Mouse (Mus musculus): ENCODE measurements around the gene Chrm3. TPM values are rescaled to one million over a fixed set of nuclear protein-coding genes. Genes with fewer than 3 reads are reported as not detected.
"Not testable (repeated sequence)": the region's sequence is repeated elsewhere in the genome, so short reads cannot be mapped to it uniquely, and the experiment has no call there.

Chrm3 gene
- 1.5 and 2.5 TPM in 2 replicates for polyA plus RNA-seq (2016; fragmentation: Nextera tagmentation; extraction: Ambion mirVana)

GRCm38 (mm10) chr13:10360777-10361176, at the start of gene Chrm3:
TSS of gene Chrm3 (minus strand) at chr13:10360847.
- Histone ChIP-seq H3K4me2 (peak within 1 kb of the TSS; percentile 92), H3K9ac (replicated peaks) (peak within 1 kb of the TSS; percentile 51; the same call in 1 of the 2 replicates), H3K27ac (no peak within 1 kb of the TSS), H3K9me3 (no peaks in the 10 kb centered on the region), H3K4me1 (replicated peaks) (peaks cover 13% of the 10 kb centered on the region; the same call in 1 of the 2 replicates), H3K4me3 (replicated peaks) (peak within 1 kb of the TSS; percentile 52), H3K27me3 (peaks cover 44% of the 10 kb centered on the region), H3K36me3 (no peaks in the 10 kb centered on the region)
- WGBS, result 4% methylated on average over 17 of the region's 18 CpGs
- peak; percentile 70 for ATAC-seq (ENCODE audit: insufficient number of reproducible peaks, insufficient read depth, low FRiP score, low TSS enrichment, low read depth)

DNA sequence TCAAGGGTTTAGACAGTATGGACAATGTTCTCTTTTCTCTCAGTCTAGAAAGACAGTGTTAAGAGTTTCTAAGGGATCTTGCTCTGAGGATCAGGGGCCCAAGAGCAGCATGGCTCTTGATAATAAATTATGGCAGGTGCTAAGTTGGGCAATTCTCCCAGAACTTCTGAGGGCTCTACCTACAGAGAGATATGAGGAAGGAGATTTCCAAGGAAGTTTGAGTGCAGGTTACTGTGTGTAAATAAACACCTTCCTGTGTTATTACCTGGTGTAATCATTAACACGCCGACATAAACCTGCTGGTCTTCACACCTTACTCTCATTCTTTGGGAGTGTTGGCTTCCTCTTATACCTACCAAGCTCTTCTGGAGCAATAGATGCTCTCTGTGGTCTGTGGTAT, 33.7 kb upstream of the Chrm3 start:
- Histone ChIP-seq H3K4me1 (replicated peaks) (no peaks in the 10 kb centered on the region), H3K9me3 (no peaks in the 10 kb centered on the region), H3K4me2 (no peak overlapping the region), H3K9ac (replicated peaks) (no peak overlapping the region), H3K27me3 (no peaks in the 10 kb centered on the region), H3K27ac (no peak overlapping the region), H3K36me3 (no peaks in the 10 kb centered on the region), H3K4me3 (replicated peaks) (no peak overlapping the region)
- ATAC-seq (ENCODE audit: insufficient number of reproducible peaks, insufficient read depth, low FRiP score, low TSS enrichment, low read depth), result no peak
- 84% methylated on average over 2 of the region's 2 CpGs for WGBS

DNA sequence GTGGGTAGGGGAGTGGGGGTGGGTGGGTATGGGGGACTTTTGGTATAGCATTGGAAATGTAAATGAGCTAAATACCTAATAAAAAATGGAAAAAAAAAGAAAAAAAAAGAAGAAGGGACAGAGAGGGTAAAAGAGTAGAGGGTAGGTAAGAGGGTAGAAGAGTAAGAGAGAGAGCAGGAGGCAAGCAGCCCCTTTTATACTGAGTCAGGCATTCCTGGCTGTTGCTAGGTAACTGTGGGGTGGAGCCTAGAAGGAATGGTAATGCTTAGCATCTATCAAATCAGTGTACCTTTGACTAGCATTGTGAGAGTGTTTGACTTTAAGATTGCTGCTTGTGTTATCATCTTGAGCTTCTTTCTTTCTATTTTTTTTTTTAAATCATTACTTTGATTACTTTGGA, 14.8 kb upstream of the Chrm3 start:
- H3K9me3 ChIP-seq; H3K27ac ChIP-seq; ATAC-seq (ENCODE audit: insufficient number of reproducible peaks, insufficient read depth, low FRiP score, low TSS enrichment, low read depth); H3K9ac ChIP-seq (replicated peaks); H3K36me3 ChIP-seq; H3K4me3 ChIP-seq (replicated peaks); H3K4me2 ChIP-seq; H3K4me1 ChIP-seq (replicated peaks); H3K27me3 ChIP-seq: not testable (repeated sequence)

- H3K9ac ChIP-seq (replicated peaks), result peak overlapping the region; percentile 51; the same call in 1 of the 2 replicates
- peak; percentile 72; the same call in 1 of the 2 replicates for ATAC-seq (ENCODE audit: insufficient number of reproducible peaks, insufficient read depth, low FRiP score, low TSS enrichment, low read depth)
- H3K4me3 ChIP-seq (replicated peaks), result peak overlapping the region; percentile 52
- WGBS, result under 1% methylated on average over 59 of the region's 60 CpGs
- no peak overlapping the region for H3K27ac ChIP-seq
- H3K9me3 ChIP-seq, result no peaks in the 10 kb centered on the region
- H3K36me3 ChIP-seq, result no peaks in the 10 kb centered on the region
- H3K4me2 ChIP-seq, result peak overlapping the region; percentile 92
- H3K4me1 ChIP-seq (replicated peaks), result peaks cover 13% of the 10 kb centered on the region; the same call in 1 of the 2 replicates
- peaks cover 44% of the 10 kb centered on the region for H3K27me3 ChIP-seq
These were observed 400 bp downstream of the Chrm3 start for GRCm38 (mm10) chr13:10360199-10360694.

DNA sequence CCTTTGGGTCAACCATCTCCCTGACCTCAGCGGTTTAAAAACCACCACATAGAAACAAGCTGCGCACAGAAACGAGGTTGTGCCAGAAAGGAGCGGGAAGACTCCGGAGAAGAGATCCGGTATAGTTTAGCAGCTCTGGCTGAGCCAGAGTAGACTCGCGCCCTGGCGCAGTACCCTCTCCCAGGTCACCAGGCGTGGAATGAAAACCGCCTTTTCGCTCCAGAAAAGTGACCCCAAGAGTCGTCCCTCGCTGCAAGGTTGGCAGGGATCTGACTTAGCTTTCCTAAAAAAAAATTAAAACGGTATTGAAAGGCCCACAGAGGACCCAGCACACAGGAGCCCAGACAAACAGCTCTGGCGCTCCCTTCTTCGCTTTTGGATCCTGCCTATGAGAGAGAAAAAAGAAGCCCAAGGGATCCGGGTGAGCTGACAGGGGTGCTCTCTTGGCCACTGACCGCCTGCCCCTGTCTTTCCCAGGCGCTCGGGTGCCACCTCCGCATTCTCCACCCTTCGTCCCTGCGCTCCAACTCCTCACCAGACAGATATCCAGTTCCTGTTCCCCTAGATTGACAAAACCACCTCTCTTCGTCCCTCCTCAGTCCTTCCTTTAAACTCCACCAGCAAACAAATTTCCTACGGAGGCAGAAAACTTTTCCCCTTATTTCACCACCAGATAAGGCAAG, 990 bp downstream of the Chrm3 start:
- WGBS, result 5% methylated on average over 26 of the region's 26 CpGs
- no peak overlapping the region for H3K9ac ChIP-seq (replicated peaks)
- peaks cover 44% of the 10 kb centered on the region for H3K27me3 ChIP-seq
- peak overlapping the region; percentile 52 for H3K4me3 ChIP-seq (replicated peaks)
- H3K9me3 ChIP-seq, result no peaks in the 10 kb centered on the region
- ATAC-seq (ENCODE audit: insufficient number of reproducible peaks, insufficient read depth, low FRiP score, low TSS enrichment, low read depth), result no peak
- H3K4me2 ChIP-seq, result peak overlapping the region; percentile 92
- H3K36me3 ChIP-seq, result no peaks in the 10 kb centered on the region
- H3K4me1 ChIP-seq (replicated peaks), result peaks cover 13% of the 10 kb centered on the region; the same call in 1 of the 2 replicates
- H3K27ac ChIP-seq, result no peak overlapping the region

DNA sequence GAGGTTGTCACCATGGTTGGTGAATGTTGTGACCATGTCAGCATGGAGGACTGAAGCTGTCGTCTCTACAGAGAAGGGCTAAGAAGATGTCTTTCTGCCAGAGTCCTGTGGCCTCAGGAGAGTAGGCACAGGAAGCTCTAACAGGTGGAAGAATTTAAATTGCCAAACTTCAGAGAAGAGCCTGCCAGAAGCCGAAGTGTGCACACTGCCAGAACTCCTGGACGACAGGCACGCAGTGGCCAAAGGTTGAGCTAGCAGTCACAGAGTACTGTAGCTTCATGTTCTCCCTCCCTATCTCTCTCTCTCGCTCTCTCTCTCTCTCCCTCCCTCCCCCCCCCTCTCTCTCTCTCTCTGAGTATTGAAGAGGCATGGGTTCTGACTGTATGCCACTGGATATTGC, 4.9 kb downstream of the Chrm3 start:
- no peak for ATAC-seq (ENCODE audit: insufficient number of reproducible peaks, insufficient read depth, low FRiP score, low TSS enrichment, low read depth)
- Histone ChIP-seq H3K27ac (no peak overlapping the region), H3K4me3 (replicated peaks) (no peak overlapping the region)

GRCm38 (mm10) chr13:10354885-10355575, 5.6 kb downstream of the Chrm3 start:
- Histone ChIP-seq H3K4me2 (no peak overlapping the region), H3K36me3 (no peaks in the 10 kb centered on the region), H3K9ac (replicated peaks) (no peak overlapping the region), H3K9me3 (no peaks in the 10 kb centered on the region), H3K4me1 (replicated peaks) (peaks cover 4% of the 10 kb centered on the region; the same call in 1 of the 2 replicates), H3K4me3 (replicated peaks) (no peak overlapping the region), H3K27me3 (peaks cover 17% of the 10 kb centered on the region), H3K27ac (no peak overlapping the region)
- no peak for ATAC-seq (ENCODE audit: insufficient number of reproducible peaks, insufficient read depth, low FRiP score, low TSS enrichment, low read depth)
- WGBS, result 68% methylated on average over 2 of the region's 2 CpGs

More for the DNA sequence above, 4.9 kb downstream of the Chrm3 start:
- H3K9me3 ChIP-seq, result no peaks in the 10 kb centered on the region
- H3K27me3 ChIP-seq, result peaks cover 25% of the 10 kb centered on the region
- H3K4me2 ChIP-seq, result no peak overlapping the region
- no peaks in the 10 kb centered on the region for H3K36me3 ChIP-seq
- H3K4me1 ChIP-seq (replicated peaks), result peaks cover 7% of the 10 kb centered on the region; the same call in 1 of the 2 replicates
- WGBS, result 58% methylated on average over 5 of the region's 5 CpGs
- no peak overlapping the region for H3K9ac ChIP-seq (replicated peaks)

- H3K9me3 ChIP-seq, result no peaks in the 10 kb centered on the region
- H3K27ac ChIP-seq, result no peak overlapping the region
- H3K4me1 ChIP-seq (replicated peaks), result no peaks in the 10 kb centered on the region
- H3K4me2 ChIP-seq, result no peak overlapping the region
- no peaks in the 10 kb centered on the region for H3K36me3 ChIP-seq
- no peaks in the 10 kb centered on the region for H3K27me3 ChIP-seq
- no peak overlapping the region for H3K9ac ChIP-seq (replicated peaks)
- WGBS, result 83% methylated on average over 1 of the region's 1 CpGs
- no peak overlapping the region for H3K4me3 ChIP-seq (replicated peaks)
- no peak for ATAC-seq (ENCODE audit: insufficient number of reproducible peaks, insufficient read depth, low FRiP score, low TSS enrichment, low read depth)
These were observed 8.5 kb downstream of the Chrm3 start for GRCm38 (mm10) chr13:10352141-10352540.

- no peaks in the 10 kb centered on the region for H3K4me1 ChIP-seq (replicated peaks)
- no peak overlapping the region for H3K9ac ChIP-seq (replicated peaks)
- H3K36me3 ChIP-seq, result no peaks in the 10 kb centered on the region
- no peak overlapping the region for H3K4me3 ChIP-seq (replicated peaks)
- no peak overlapping the region for H3K27ac ChIP-seq
- H3K27me3 ChIP-seq, result no peaks in the 10 kb centered on the region
- H3K9me3 ChIP-seq, result no peaks in the 10 kb centered on the region
- ATAC-seq (ENCODE audit: insufficient number of reproducible peaks, insufficient read depth, low FRiP score, low TSS enrichment, low read depth), result no peak
- WGBS, result 68% methylated on average over 5 of the region's 5 CpGs
- H3K4me2 ChIP-seq, result no peak overlapping the region
These were observed 16.3 kb downstream of the Chrm3 start for GRCm38 (mm10) chr13:10344362-10344761.

GRCm38 (mm10) chr13:10335558-10335957, 25.1 kb downstream of the Chrm3 start:
- Histone ChIP-seq H3K4me3 (replicated peaks) (no peak overlapping the region), H3K36me3 (no peaks in the 10 kb centered on the region), H3K27ac (no peak overlapping the region), H3K9me3 (no peaks in the 10 kb centered on the region), H3K4me1 (replicated peaks) (no peaks in the 10 kb centered on the region), H3K4me2 (no peak overlapping the region), H3K9ac (replicated peaks) (no peak overlapping the region), H3K27me3 (no peaks in the 10 kb centered on the region)
- no peak for ATAC-seq (ENCODE audit: insufficient number of reproducible peaks, insufficient read depth, low FRiP score, low TSS enrichment, low read depth)

- Histone ChIP-seq H3K27ac (no peak overlapping the region), H3K9ac (replicated peaks) (no peak overlapping the region), H3K4me2 (no peak overlapping the region), H3K4me1 (replicated peaks) (no peaks in the 10 kb centered on the region), H3K9me3 (no peaks in the 10 kb centered on the region), H3K4me3 (replicated peaks) (no peak overlapping the region), H3K27me3 (no peaks in the 10 kb centered on the region), H3K36me3 (no peaks in the 10 kb centered on the region)
- 75% methylated on average over 4 of the region's 4 CpGs for WGBS
- ATAC-seq (ENCODE audit: insufficient number of reproducible peaks, insufficient read depth, low FRiP score, low TSS enrichment, low read depth), result no peak
These were observed 27.9 kb downstream of the Chrm3 start for GRCm38 (mm10) chr13:10332762-10333161.

All from limb, embryonic 12.5 days (tissue).